ENCODE assay signal across 7 mouse cellular contexts in the genomic region with DNA sequence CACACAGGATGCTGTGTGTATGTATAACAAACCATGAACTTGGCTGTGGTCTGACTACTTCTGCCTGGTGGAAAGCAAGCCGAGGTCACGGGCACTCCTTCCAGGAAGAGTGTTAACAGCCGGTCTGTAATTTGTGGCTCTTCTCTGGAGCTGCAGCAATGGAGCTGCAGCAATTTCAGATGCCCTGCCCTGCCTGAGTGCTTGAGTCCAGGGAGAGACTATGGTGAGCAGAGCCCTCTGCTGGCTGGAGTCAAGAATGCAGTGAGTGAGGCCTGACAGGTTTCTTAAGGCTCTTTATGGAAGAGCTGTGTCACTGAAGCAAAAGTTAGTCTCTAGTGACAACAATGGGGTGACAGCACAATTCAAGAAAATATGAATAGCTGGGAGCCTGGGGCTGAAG.
A peak's percentile ranks its signal among the peaks of the same experiment; 100 is the strongest.
DNase-seq lines count a peak whose midpoint lies in the region; ATAC-seq and TF ChIP-seq lines count a peak whose summit lies in the region.

No protein-coding gene starts in this region.

- H3K36me3 ChIP-seq in intestine, postnatal 0 days (ENCODE audit: control insufficient read depth, insufficient read depth) = no peaks in the 10 kb centered on the region
- H3K36me3 ChIP-seq in midbrain, embryonic 15.5 days (replicated peaks) = no peaks in the 10 kb centered on the region

- no peaks in the 10 kb centered on the region for H3K9me3 ChIP-seq in intestine, postnatal 0 days (ENCODE audit: control insufficient read depth)
- no peaks in the 10 kb centered on the region for H3K9me3 ChIP-seq in midbrain, embryonic 15.5 days

- DNase-seq in adrenal gland, adult 8-10 months = peak; percentile 72
- peak; percentile 87 for DNase-seq in embryo, embryonic 11.5 days (ENCODE audit: low read depth, low spot score)
- peak; percentile 85 to 90 for DNase-seq in left cerebral cortex, postnatal 36 days (ENCODE audit: low spot score in 2 of 2)
- peak; percentile 46 to 79 for DNase-seq in spleen, postnatal 10 days (ENCODE audit: low spot score in 2 of 2)

- peak; percentile 86 for ATAC-seq in granulocyte monocyte progenitor cell, adult 5-6 weeks (replicated peaks; ENCODE audit: poor library complexity, severe bottlenecking)
- no peak for ATAC-seq in intestine, postnatal 0 days
- ATAC-seq in midbrain, embryonic 15.5 days (replicated peaks) = peak; percentile 86

- H3K27me3 ChIP-seq in intestine, postnatal 0 days (replicated peaks; ENCODE audit: control insufficient read depth, insufficient read depth, low read length) = no peaks in the 10 kb centered on the region
- no peaks in the 10 kb centered on the region; the same call in 1 of the 2 replicates for H3K27me3 ChIP-seq in midbrain, embryonic 15.5 days (replicated peaks)

- no peak overlapping the region for H3K9ac ChIP-seq in intestine, postnatal 0 days (ENCODE audit: low read depth, low read length)
- no peak overlapping the region for H3K9ac ChIP-seq in midbrain, embryonic 15.5 days

- no peak overlapping the region for H3K27ac ChIP-seq in intestine, postnatal 0 days (ENCODE audit: low read depth, low read length)
- no peak overlapping the region for H3K27ac ChIP-seq in midbrain, embryonic 15.5 days

- H3K4me2 ChIP-seq in intestine, postnatal 0 days (replicated peaks; ENCODE audit: low read depth) = no peak overlapping the region
- H3K4me2 ChIP-seq in midbrain, embryonic 15.5 days = no peak overlapping the region

- intact Hi-C loops in left cerebral cortex, postnatal 36 days (cut with DNase I) = loop anchor here (1.0 to 5.0 kb wide), 8 partner anchors 23 to 590 kb away; partner anchors contain the start of genes Rasl11b and Usp46

- TF ChIP-seq CTCF in intestine, postnatal 0 days (IDR thresholded peaks at IDR 0.05; ENCODE audit: low read depth) = peak; percentile 99

- 0% methylated on average over 3 of the region's 3 CpGs for WGBS in intestine, postnatal 0 days
- whole genome bisulfite sequencing in midbrain, embryonic 15.5 days = 16% methylated on average over 3 of the region's 3 CpGs

- H3K4me1 ChIP-seq in intestine, postnatal 0 days (replicated peaks; ENCODE audit: control insufficient read depth, insufficient read depth, low read length) = no peaks in the 10 kb centered on the region
- H3K4me1 ChIP-seq in midbrain, embryonic 15.5 days = no peaks in the 10 kb centered on the region

- H3K4me3 ChIP-seq in intestine, postnatal 0 days (ENCODE audit: low read depth, low read length) = no peak overlapping the region
- no peak overlapping the region for H3K4me3 ChIP-seq in midbrain, embryonic 15.5 days
